Mouse (Mus musculus): ENCODE results near the gene Crot. TPM values are rescaled to one million over a fixed set of nuclear protein-coding genes. Genes with fewer than 3 reads are reported as not detected.

Gene Crot
- total and polyA plus RNA-seq, 2 experiments from 2014 or later = 16.1 to 19.1 TPM

GRCm38 (mm10) chr5:8991626-8992025 is 5.5 kb downstream of the Crot start:
- TF ChIP-seq CTCF (IDR thresholded peaks at IDR 0.05) = no peak
- no peak overlapping the region for H3K9ac ChIP-seq (replicated peaks; ENCODE audit: low read length, poor library complexity, severe bottlenecking)
- no peak overlapping the region for H3K4me2 ChIP-seq (ENCODE audit: low read depth, low read length, poor library complexity, severe bottlenecking)
- no peaks in the 10 kb centered on the region for H3K27me3 ChIP-seq (ENCODE audit: insufficient read depth, low read length)
- ATAC-seq (ENCODE audit: low FRiP score) = no peak
- no peak for DNase-seq (ENCODE audit: low spot score)
- H3K4me1 ChIP-seq (ENCODE audit: insufficient read depth, low read length) = no peaks in the 10 kb centered on the region
- no peak overlapping the region for H3K27ac ChIP-seq (ENCODE audit: low read depth, low read length)
- H3K9me3 ChIP-seq (ENCODE audit: low read length) = no peaks in the 10 kb centered on the region
- H3K4me3 ChIP-seq (ENCODE audit: low read depth, low read length) = no peak overlapping the region
- WGBS = 87% methylated on average over 16 of the region's 16 CpGs
- no peaks in the 10 kb centered on the region; the same call in 1 of the 2 replicates for H3K36me3 ChIP-seq (ENCODE audit: insufficient read depth, low read length)

- DNase-seq (ENCODE audit: low spot score) (no peak), ATAC-seq (ENCODE audit: low FRiP score) (no peak)
- Histone ChIP-seq H3K36me3 (ENCODE audit: insufficient read depth, low read length) (no peaks in the 10 kb centered on the region; the same call in 1 of the 2 replicates), H3K27ac (ENCODE audit: low read depth, low read length) (no peak overlapping the region), H3K9me3 (ENCODE audit: low read length) (no peaks in the 10 kb centered on the region), H3K4me3 (ENCODE audit: low read depth, low read length) (no peak overlapping the region), H3K27me3 (ENCODE audit: insufficient read depth, low read length) (no peaks in the 10 kb centered on the region), H3K4me2 (ENCODE audit: low read depth, low read length, poor library complexity, severe bottlenecking) (no peak overlapping the region), H3K4me1 (ENCODE audit: insufficient read depth, low read length) (no peaks in the 10 kb centered on the region), H3K9ac (replicated peaks; ENCODE audit: low read length, poor library complexity, severe bottlenecking) (no peak overlapping the region)
- TF ChIP-seq CTCF (IDR thresholded peaks at IDR 0.05) = no peak
- WGBS = 90% methylated on average over 13 of the region's 13 CpGs
Measured at GRCm38 (mm10) chr5:8990526-8990925, 6.6 kb downstream of the Crot start.

GRCm38 (mm10) chr5:8987925-8988324 is 9.2 kb downstream of the Crot start:
- Histone ChIP-seq H3K4me2 (ENCODE audit: low read depth, low read length, poor library complexity, severe bottlenecking) (no peak overlapping the region), H3K27me3 (ENCODE audit: insufficient read depth, low read length) (no peaks in the 10 kb centered on the region), H3K36me3 (ENCODE audit: insufficient read depth, low read length) (peaks cover 5% of the 10 kb centered on the region), H3K9ac (replicated peaks; ENCODE audit: low read length, poor library complexity, severe bottlenecking) (no peak overlapping the region), H3K27ac (ENCODE audit: low read depth, low read length) (no peak overlapping the region), H3K4me3 (ENCODE audit: low read depth, low read length) (no peak overlapping the region), H3K4me1 (ENCODE audit: insufficient read depth, low read length) (no peaks in the 10 kb centered on the region), H3K9me3 (ENCODE audit: low read length) (no peaks in the 10 kb centered on the region)
- DNase-seq (ENCODE audit: low spot score) (no peak), ATAC-seq (ENCODE audit: low FRiP score) (no peak)
- TF ChIP-seq CTCF (IDR thresholded peaks at IDR 0.05) = no peak
- WGBS = 93% methylated on average over 5 of the region's 5 CpGs

- Histone ChIP-seq H3K4me3 (ENCODE audit: low read depth, low read length) (no peak overlapping the region), H3K4me1 (ENCODE audit: insufficient read depth, low read length) (no peaks in the 10 kb centered on the region), H3K36me3 (ENCODE audit: insufficient read depth, low read length) (peaks cover 9% of the 10 kb centered on the region), H3K9ac (replicated peaks; ENCODE audit: low read length, poor library complexity, severe bottlenecking) (no peak overlapping the region), H3K4me2 (ENCODE audit: low read depth, low read length, poor library complexity, severe bottlenecking) (no peak overlapping the region), H3K9me3 (ENCODE audit: low read length) (no peaks in the 10 kb centered on the region), H3K27ac (ENCODE audit: low read depth, low read length) (no peak overlapping the region), H3K27me3 (ENCODE audit: insufficient read depth, low read length) (no peaks in the 10 kb centered on the region)
- no peak for TF ChIP-seq CTCF (IDR thresholded peaks at IDR 0.05)
- no peak for DNase-seq (ENCODE audit: low spot score)
- 94% methylated on average over 3 of the region's 3 CpGs for WGBS
- no peak for ATAC-seq (ENCODE audit: low FRiP score)
Measured at GRCm38 (mm10) chr5:8985470-8985869, 11.7 kb downstream of the Crot start.

- DNase-seq (ENCODE audit: low spot score) (no peak), ATAC-seq (ENCODE audit: low FRiP score) (no peak)
- Histone ChIP-seq H3K27ac (ENCODE audit: low read depth, low read length) (no peak overlapping the region), H3K9me3 (ENCODE audit: low read length) (no peaks in the 10 kb centered on the region), H3K36me3 (ENCODE audit: insufficient read depth, low read length) (peaks cover 13% of the 10 kb centered on the region), H3K4me3 (ENCODE audit: low read depth, low read length) (no peak overlapping the region), H3K4me2 (ENCODE audit: low read depth, low read length, poor library complexity, severe bottlenecking) (no peak overlapping the region), H3K4me1 (ENCODE audit: insufficient read depth, low read length) (no peaks in the 10 kb centered on the region), H3K27me3 (ENCODE audit: insufficient read depth, low read length) (no peaks in the 10 kb centered on the region), H3K9ac (replicated peaks; ENCODE audit: low read length, poor library complexity, severe bottlenecking) (no peak overlapping the region)
- TF ChIP-seq CTCF (IDR thresholded peaks at IDR 0.05) = no peak
Measured at GRCm38 (mm10) chr5:8974721-8975120, 22.4 kb downstream of the Crot start.

GRCm38 (mm10) chr5:8972355-8972754 is 24.8 kb downstream of the Crot start:
- H3K36me3 ChIP-seq (ENCODE audit: insufficient read depth, low read length) = peaks cover 20% of the 10 kb centered on the region
- H3K9ac ChIP-seq (replicated peaks; ENCODE audit: low read length, poor library complexity, severe bottlenecking) = no peak overlapping the region
- H3K9me3 ChIP-seq (ENCODE audit: low read length) = no peaks in the 10 kb centered on the region
- H3K4me2 ChIP-seq (ENCODE audit: low read depth, low read length, poor library complexity, severe bottlenecking) = no peak overlapping the region
- no peak overlapping the region for H3K27ac ChIP-seq (ENCODE audit: low read depth, low read length)
- no peaks in the 10 kb centered on the region for H3K4me1 ChIP-seq (ENCODE audit: insufficient read depth, low read length)
- no peaks in the 10 kb centered on the region for H3K27me3 ChIP-seq (ENCODE audit: insufficient read depth, low read length)
- DNase-seq (ENCODE audit: low spot score) (no peak), ATAC-seq (ENCODE audit: low FRiP score) (no peak)
- H3K4me3 ChIP-seq (ENCODE audit: low read depth, low read length) = no peak overlapping the region
- TF ChIP-seq CTCF (IDR thresholded peaks at IDR 0.05) = no peak
- WGBS = 47% methylated on average over 7 of the region's 7 CpGs

Measured in midbrain, postnatal 0 days (tissue).